Mouse (Mus musculus) forelimb bud, embryonic 11.5 days (tissue): ENCODE measurements around the gene Adpgk.
"Not testable (repeated sequence)": the region's sequence is repeated elsewhere in the genome, so short reads cannot be mapped to it uniquely, and the experiment has no call there.

Experiments used
- DNase-seq: peaks from one replicate; pipeline ENCODE4 v3.0.0-alpha.2; 2012; ENCODE audit warnings: low read depth, low spot score

Gene Adpgk

DNA sequence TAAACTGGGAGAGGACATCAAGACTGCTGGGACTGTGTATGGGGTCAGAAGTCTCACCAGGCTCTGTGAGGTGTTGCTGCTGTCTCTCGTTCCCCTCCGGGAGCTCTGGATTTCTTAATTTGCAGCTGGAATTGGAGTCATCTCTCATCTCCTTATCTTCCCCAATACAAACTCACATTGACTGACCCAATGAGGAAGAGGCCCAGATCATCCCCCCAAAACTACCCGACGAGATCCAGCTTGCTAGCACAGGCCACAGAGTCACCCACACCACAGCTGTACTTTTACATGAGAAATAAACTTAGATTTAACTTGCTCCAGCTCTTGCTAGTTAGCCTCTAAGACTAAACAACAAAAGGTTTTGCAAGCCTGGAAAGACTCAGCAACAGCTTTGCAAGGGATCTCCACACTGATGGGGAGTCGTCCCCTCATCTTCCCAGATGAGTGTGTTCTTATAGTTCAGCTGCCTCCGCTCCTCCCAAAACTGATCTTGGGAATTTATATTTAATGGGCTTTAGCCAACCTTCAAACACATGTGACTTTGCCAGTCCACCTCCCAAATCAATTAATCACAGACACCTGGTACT lies 1.7 kb upstream of the Adpgk start:
- DNase-seq: peak; percentile 30

- DNase-seq: peak; percentile 25
These were observed 532 bp downstream of the Adpgk start for GRCm38 (mm10) chr9:59291688-59292492.

DNA sequence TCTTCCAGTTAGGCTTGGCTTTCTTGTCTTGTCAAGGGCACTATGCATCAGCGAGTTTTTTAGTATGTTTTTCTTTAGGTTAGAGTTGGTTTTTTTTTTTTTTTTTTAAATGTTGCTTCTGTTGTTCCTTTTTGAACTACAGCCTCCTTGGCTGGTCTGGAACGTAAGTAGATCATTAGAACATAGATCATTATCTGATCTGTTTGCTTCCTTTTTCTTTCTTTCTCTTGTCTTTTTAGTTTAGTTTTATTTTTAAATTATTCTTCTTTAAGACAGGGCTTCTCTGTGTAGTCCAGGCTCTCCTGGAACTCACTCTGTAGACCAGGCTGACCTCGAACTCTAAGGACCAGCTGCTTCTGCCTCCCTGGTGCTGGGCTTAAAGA lies 1.1 kb downstream of the Adpgk start:
- no peak for DNase-seq

DNA sequence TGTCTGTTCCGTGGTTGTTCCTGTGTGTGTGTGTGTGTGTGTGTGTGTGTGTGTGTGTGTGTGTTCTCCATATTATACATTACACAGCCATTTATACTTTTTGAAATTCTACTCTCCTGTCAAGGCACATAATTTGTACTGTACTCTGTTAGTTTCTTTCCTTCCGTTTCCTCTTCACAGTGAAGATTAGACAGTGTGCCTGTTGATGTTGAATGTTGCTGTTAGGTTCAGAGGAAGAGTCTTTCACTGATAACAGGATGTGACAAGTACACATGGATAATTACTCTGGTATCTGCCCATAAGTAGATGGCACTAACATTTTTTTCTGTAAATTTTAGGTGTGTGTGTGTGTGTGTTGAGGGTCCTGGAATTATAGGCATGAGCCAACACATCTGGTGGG lies 5.1 kb downstream of the Adpgk start:
- DNase-seq: no peak

DNA sequence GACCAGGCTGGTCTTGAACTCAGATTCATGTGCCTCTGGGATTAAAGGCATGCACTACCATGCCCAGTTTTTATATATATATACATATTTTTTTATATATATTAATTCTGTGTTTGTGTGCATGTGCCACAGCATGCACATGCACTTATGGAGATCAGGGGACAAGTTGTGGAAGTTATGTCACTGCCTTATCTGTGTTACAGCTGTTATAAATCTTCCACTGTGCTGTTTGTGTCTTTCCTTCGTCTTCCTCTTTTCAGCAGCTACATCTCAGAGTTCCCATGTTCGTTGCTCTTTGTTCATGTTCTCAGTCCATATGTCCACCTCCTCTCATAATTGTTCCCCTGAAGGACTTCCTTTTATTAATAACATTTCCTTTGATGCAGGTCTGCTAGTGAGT lies 16.5 kb downstream of the Adpgk start:
- no peak for DNase-seq

DNA sequence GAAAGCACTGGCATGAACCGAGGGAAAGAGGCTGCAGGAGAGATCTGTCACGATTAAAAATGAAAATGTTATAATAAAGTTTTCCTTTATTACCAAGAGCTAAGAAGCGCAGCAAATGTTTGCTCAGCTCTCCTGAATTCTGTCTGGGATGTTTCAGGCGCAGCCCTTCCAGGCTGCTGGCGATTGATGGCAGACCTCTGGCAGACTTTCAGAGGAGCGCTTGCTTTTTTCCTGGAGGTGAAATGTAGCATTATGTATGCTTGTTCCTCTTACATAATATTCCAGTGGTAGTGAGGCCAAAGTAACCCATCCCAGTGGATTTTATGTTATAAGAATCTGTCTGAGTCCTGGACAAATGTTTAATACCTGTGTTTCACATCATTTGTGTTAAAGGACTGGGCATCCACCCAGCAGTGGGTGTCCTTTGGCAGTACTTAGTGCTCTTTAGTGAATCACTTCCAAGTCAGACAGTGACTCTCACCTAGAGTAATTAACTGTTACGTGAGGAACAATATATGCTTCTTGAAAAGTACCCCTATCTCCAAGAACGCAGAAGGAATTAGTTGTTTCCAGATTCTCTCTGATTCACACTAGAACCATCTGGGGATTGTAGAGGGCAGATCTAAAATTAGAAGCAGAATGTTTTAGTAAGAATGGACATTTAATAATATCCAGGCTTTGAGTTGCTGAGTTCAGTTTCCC lies 19.4 kb downstream of the Adpgk start:
- no peak for DNase-seq

DNA sequence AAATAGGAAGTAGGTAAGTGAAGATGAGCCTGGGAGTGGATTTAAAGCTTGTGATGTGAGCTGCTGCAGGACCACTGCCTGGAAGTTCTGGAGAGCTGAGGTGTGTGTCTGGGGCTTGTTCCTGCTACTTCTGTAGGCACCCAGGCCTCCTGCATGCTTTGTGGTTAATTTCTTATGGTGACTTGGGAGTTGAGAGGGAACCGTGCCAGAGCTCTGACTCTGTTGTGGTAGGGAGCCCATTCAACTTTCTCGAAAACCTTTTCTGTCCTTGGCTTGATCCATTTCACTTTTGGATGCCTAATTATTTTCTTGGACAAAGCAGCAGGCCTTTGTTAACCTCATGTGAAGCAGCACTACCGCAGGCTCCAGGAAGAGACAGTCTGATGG lies 19.9 kb downstream of the Adpgk start:
- no peak for DNase-seq

DNA sequence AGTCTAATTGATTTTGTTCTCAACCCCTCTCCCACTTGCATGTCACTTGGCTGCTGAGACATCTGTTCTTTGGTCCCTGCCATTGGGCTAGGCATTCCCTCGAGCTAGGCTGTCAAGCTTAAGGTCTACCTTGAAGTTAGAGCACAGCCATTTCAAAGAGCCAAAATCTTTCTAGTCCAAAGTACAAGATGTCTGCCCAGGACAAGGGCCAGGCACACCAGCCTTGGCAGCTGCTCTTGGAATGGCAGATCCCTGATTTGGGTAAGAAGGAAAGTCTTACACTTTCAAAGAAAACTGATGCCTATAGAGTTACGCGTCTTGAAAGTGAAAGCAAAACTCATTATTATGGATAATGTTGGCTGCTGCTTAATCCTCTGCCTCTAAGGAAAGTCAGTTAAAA lies 24.8 kb downstream of the Adpgk start:
- no peak for DNase-seq

DNA sequence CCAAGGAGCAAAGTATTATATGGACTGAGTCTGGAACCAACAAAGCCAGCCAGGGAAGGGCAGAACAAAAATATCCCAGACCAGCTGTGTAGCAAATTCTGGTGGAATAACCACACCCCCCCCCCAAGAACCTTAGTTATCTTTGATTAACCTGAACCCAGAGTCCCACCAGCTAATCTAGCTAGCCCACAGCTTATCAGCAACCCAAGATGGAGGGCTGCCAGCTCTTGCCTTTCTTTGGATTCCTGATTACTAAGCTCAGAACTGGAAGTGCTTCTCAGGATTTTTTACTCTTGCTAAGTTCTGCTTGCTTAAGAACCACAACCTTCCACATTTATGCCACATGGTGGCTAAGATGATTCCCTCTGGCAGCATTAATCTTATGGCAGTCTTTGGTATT lies 33.0 kb downstream of the Adpgk start:
- no peak for DNase-seq

- no peak for DNase-seq
These were observed 38.7 kb downstream of the Adpgk start for GRCm38 (mm10) chr9:59330055-59330454.

- no peak for DNase-seq
These were observed 45.2 kb downstream of the Adpgk start for GRCm38 (mm10) chr9:59336539-59336938.

GRCm38 (mm10) chr9:59337889-59338288 lies 46.5 kb downstream of the Adpgk start:
- DNase-seq: no peak

DNA sequence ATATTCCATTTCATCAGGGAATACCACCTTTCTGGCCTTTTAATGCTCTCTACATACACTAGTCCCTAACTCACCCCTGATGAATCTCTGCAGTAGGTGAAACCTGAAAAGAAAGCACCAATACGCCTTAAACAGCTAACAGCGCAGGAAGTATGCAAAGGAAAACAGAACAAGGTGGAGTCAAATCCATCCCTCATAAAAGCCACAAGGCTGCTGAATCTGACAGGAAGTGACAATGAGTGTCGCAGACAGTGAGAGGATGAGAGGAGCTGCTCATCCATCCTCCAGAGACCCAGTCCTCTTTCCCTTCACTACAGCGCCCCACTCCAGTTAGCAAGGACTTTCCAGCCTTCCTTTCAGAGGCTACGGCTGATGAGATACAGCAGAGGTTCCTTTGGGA lies 47.1 kb downstream of the Adpgk start:
- no peak for DNase-seq

GRCm38 (mm10) chr9:59339107-59339506 lies 47.7 kb downstream of the Adpgk start:
- no peak for DNase-seq

DNA sequence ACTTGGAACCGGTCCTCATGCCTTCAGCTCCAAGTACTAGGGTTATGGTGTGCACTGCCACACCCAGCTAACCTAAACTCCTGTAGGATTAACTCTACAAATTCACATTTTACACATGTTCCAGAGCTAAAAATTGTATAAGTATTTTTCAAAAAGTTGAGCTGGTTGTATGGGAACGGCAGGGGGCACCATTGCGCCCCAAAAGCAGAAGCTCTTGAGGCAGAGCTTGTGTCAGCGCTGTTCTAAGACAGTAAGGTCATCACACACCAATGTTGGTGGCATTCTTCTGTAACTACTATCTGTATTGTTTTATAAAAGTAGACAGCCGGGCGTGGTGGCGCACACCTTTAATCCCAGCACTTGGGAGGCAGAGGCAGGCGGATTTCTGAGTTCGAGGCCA lies 48.6 kb downstream of the Adpgk start:
- no peak for DNase-seq

DNA sequence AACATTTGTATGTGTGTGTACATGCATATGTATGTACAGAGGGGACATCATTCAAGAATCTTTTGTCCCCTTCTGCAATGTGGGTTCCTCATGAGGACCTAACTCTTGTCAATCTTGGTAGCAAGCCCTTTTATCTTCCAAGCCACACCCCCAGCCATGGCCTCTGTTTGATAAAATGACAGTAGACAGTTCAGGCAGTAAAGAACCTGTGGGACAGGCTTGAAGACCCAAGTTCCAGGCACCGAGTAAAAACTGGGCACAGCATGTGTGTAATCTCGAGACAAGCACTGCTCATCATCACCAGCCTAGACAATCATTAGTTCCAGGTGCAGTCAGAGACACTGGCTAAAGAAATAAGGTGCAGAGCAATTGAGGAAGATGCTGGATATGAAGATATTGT lies 54.8 kb downstream of the Adpgk start:
- no peak for DNase-seq

DNA sequence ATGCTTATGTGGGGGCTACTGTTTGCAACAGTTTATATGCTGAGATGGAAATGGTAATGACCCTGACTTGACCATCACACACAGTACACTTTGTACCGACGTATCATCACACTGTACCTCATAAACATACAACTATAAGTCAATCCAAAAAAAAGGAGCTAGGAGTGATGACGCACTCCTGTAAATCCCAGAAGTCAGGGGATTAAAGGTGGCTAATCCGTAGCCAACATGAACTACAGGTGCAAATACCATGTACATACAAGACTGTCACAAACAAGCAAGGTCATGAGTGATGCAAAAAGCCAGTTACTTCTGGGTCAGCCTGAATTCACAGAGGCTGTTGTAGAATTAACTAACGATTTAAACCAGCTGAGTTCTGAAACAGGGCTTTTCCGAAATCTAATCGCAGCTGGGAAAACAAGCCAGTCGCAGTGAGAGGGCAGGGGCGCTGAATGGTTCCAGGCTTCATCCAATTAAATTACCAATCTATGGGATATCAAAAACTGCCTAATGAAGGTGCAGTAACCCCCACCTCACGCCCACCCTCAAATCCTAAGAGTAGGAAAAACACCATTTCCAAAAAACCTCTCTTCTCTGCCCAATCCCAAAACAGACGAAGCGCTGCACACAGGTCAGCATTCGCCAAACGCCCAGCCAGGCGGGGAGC lies 61.4 kb downstream of the Adpgk start:
- no peak for DNase-seq

- peak; percentile 91 for DNase-seq
These were observed 61.9 kb downstream of the Adpgk start, which contains the start of gene Bbs4 for GRCm38 (mm10) chr9:59353253-59353639. Gene Bbs4, minus strand, starts transcription at chr9:59353508.

GRCm38 (mm10) chr9:59358041-59358440 lies 66.7 kb downstream of the Adpgk start:
- not testable (repeated sequence) for DNase-seq

DNA sequence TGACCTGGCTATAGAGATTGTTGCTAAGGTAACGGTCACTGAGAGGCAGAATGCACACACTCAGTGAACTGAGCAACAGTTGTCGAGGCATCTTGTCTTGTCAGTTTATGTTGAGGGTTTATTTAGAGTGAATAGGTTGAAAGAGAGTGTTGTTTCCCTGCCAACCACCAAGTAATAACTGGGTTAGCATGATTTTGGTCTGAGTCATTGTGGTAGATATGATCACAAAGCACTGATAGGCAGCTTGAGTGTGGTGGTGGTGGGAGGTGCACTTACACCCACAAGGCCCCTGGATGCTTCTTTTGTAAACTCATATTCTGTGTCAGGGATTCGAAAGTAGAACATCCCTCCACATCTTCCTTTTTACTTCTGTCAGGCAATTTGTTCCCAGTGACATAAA lies 69.1 kb downstream of the Adpgk start:
- not testable (repeated sequence) for DNase-seq

DNA sequence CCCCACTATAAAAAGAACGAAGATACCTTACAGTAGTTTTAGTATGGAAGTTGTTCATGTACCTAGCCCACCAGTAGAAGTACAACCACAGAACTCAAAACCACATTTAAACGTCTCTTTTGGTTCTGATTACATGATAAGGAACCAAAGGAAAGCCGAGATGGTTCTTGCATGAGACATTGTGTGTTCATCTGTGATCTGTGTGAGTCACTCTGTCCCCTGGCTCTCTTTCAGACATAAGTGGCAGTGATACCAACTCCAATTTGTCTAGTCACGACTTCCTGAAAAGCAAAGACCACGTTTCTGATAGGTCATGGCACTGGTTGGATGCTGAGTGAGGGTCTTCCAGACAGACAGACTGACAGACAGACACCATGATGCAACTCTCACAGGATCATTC lies 77.9 kb downstream of the Adpgk start:
- no peak for DNase-seq

- DNase-seq: no peak
These were observed 78.3 kb downstream of the Adpgk start for GRCm38 (mm10) chr9:59369646-59370045.
